Mouse (Mus musculus) forebrain, embryonic 13.5 days (tissue): ENCODE data around the gene Tril. TPM values are rescaled to one million over a fixed set of nuclear protein-coding genes. Genes with fewer than 3 reads are reported as not detected.

Experiments used
- ATAC-seq: fragments of 200-750 bp; cut with Nextera tagmentation; 2 replicates; pipeline ENCODE4 v1.8.0; 2017
- H3K27ac ChIP-seq: fragments of 300-500 bp; sonication (generic); 2 replicates; pipeline ENCODE4 v1.5.1; 2015; ENCODE audit warnings: inconsistent platforms, mild to moderate bottlenecking, moderate library complexity
- H3K27me3 ChIP-seq: fragments of 300-500 bp; sonication (generic); 2 replicates; pipeline ENCODE4 v1.6.1; 2015; ENCODE audit warnings: mild to moderate bottlenecking, inconsistent platforms
- H3K36me3 ChIP-seq: fragments of 300-500 bp; sonication (generic); 2 replicates; pipeline ENCODE4 v1.6.1; 2015; ENCODE audit warnings: mild to moderate bottlenecking, inconsistent platforms; ENCODE audit not compliant: poor library complexity, severe bottlenecking
- H3K4me1 ChIP-seq: fragments of 300-500 bp; sonication (generic); 2 replicates; pipeline ENCODE4 v1.6.1; 2015; ENCODE audit warnings: inconsistent platforms
- H3K4me2 ChIP-seq: fragments of 300-500 bp; sonication (generic); 2 replicates; pipeline ENCODE4 v1.6.1; 2015; ENCODE audit warnings: inconsistent platforms, mild to moderate bottlenecking, moderate library complexity
- H3K4me3 ChIP-seq: fragments of 300-500 bp; sonication (generic); 2 replicates; pipeline ENCODE4 v1.5.1; 2015; ENCODE audit warnings: mild to moderate bottlenecking, inconsistent platforms
- H3K9ac ChIP-seq: fragments of 300-500 bp; sonication (generic); 2 replicates; pipeline ENCODE4 v1.6.1; 2015; ENCODE audit warnings: mild to moderate bottlenecking, inconsistent platforms
- H3K9me3 ChIP-seq: fragments of 300-500 bp; sonication (generic); replicated peaks from 2 replicates; pipeline ENCODE4 v1.6.1; 2016; ENCODE audit warnings: inconsistent platforms
- WGBS: fragments of 180-500 bp; shearing (Covaris S2); methylation state at CpG from one replicate; pipeline ENCODE4 v1.1.7; 2015; 5-methylcytosine and 5-hydroxymethylcytosine counted together
- polyA plus RNA-seq: library from polyadenylated mRNA; unstranded; fragments of >200 nt; fragmentation: Nextera tagmentation; extraction: Ambion mirVana; gene quantifications from 2 replicates; pipeline ENCODE4 v1.2.1, GENCODE M21; 2015

Tril gene
- polyA plus RNA-seq, 1 experiment from 2014 or later: 5.6 TPM

DNA sequence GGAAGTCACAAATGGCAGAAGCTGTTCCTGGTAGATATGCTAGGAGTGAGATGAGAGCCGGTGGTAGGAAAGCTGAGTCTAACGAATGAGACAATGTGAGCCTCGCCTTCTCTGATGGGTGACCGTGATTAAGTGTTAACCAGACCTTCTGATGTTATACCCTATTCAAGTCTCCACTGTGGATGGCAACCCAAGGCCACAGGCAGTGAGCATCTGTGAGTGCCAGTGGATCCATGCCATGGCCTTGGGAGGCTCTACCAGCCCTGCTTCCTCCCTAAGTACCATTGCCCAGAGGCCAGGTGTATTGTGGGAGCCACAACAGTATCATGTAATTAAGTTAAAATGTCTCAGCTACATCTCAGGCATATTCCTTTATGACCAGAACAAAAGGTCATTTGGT, 17.1 kb downstream of the Tril start:
- no peaks in the 10 kb centered on the region for H3K36me3 ChIP-seq
- peaks cover 12% of the 10 kb centered on the region; the same call in 1 of the 2 replicates for H3K4me1 ChIP-seq
- no peaks in the 10 kb centered on the region for H3K27me3 ChIP-seq
- 96% methylated on average over 4 of the region's 4 CpGs for WGBS
- no peak overlapping the region for H3K4me3 ChIP-seq
- H3K4me2 ChIP-seq: no peak overlapping the region
- no peak overlapping the region for H3K27ac ChIP-seq
- H3K9ac ChIP-seq: no peak overlapping the region
- no peak for ATAC-seq
- H3K9me3 ChIP-seq: no peaks in the 10 kb centered on the region

DNA sequence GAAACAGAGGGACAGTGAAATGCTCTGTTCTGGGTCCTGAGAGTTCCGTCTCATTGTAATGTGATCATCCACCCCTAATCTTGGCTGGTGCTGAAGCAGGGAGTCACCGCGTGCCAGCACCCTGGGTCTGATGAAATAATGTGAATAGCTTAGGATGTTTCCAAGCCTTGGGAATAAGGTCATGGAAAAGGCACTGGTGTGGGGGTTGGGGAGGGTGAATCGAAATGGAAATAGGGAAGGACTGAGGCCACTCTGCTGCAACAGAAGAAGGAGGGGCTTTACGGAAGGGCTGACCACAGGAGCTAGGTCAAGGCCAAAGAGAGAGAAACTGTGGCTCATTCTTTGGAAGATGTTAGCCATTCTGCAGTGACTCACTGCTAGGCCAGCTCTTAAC, 18.7 kb downstream of the Tril start:
- no peaks in the 10 kb centered on the region for H3K36me3 ChIP-seq
- no peaks in the 10 kb centered on the region for H3K27me3 ChIP-seq
- WGBS: 78% methylated on average over 5 of the region's 5 CpGs
- H3K9me3 ChIP-seq: no peaks in the 10 kb centered on the region
- peaks cover 12% of the 10 kb centered on the region; the same call in 1 of the 2 replicates for H3K4me1 ChIP-seq
- H3K27ac ChIP-seq: no peak overlapping the region
- H3K4me2 ChIP-seq: no peak overlapping the region
- H3K9ac ChIP-seq: no peak overlapping the region
- no peak overlapping the region for H3K4me3 ChIP-seq
- ATAC-seq: no peak

DNA sequence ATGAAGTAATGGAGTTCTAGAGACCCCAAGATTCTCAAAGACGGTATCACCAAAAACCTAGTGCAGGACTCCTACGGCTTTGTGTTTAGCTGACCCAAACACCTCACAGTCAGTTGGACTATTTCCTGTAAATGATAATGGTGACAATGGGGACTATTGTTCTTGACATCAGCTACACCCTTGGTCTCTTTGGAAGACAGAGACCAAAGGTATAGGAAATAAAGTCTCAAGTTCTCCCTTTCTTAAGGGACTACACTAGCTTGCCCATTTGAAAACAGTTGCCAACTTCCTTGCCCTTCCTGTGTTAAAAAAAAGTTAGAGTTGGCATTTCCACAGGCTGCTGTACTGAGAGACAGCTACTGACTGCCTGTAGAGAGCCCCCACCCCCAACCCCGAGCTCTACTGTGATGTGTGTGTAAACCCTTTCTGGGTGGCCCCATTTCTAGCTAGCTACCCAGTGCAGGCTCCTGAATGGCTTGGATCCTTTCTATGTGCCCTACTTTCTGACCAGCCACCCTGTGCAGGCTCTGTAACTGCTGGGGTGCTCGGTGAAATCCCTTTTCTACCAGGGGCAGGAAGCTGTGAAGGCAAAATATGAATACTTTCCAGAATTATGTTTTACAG, 19.2 kb downstream of the Tril start:
- Histone ChIP-seq H3K27ac (no peak overlapping the region), H3K9me3 (no peaks in the 10 kb centered on the region), H3K4me1 (peaks cover 8% of the 10 kb centered on the region; the same call in 1 of the 2 replicates), H3K27me3 (no peaks in the 10 kb centered on the region), H3K36me3 (no peaks in the 10 kb centered on the region), H3K4me2 (no peak overlapping the region), H3K4me3 (no peak overlapping the region), H3K9ac (no peak overlapping the region)
- no peak for ATAC-seq
- 74% methylated on average over 4 of the region's 4 CpGs for WGBS

DNA sequence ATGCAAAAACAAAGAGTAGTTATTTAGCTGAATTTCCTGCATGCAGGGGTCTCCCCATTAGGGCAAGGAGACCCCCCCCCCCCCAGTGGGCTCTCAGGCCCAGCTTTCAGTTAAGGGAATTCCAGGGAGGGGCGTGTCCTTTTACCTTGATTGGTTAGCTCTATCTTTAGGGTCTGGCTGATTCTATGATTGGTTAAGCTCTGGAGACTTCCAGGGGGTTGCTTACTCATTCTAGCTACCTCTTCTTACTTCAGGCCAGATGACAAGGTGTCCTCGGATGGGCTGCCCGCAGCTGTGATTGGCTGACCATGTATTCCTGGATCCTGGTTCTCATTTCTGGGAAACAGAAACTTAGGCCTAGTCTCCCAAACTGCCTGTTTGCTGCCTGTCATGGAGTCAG, 21.8 kb downstream of the Tril start:
- WGBS: 77% methylated on average over 3 of the region's 3 CpGs
- H3K4me3 ChIP-seq: no peak overlapping the region
- no peaks in the 10 kb centered on the region for H3K9me3 ChIP-seq
- ATAC-seq: no peak
- no peak overlapping the region for H3K9ac ChIP-seq
- H3K4me1 ChIP-seq: 0 out of 2 replicates have a peak, but pooled peaks cover 5% of the 10 kb centered on the region
- H3K36me3 ChIP-seq: no peaks in the 10 kb centered on the region
- H3K27me3 ChIP-seq: no peaks in the 10 kb centered on the region; the same call in 1 of the 2 replicates
- no peak overlapping the region for H3K27ac ChIP-seq
- no peak overlapping the region for H3K4me2 ChIP-seq

DNA sequence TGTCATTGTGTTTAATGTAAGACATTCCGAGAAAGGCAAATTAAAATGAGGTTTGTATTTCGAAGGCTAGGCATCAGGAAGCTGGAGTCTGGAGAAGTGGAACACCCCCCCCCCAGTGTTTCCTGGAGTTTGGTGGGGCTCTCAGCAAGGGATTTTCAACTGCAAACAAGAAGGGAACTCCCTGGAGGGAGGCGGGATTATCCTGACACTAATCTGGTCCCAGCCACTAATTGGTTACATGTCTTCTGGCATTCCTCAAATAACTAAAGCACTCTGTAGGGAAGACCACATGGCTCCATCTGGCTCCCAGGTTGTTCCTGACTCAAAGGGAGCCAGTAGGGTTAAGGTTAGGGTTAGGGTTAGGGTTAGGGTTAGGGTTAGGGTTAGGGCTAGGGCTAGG, 23.8 kb downstream of the Tril start:
- no peaks in the 10 kb centered on the region; the same call in 1 of the 2 replicates for H3K27me3 ChIP-seq
- H3K4me3 ChIP-seq: no peak overlapping the region
- 53% methylated on average over 3 of the region's 3 CpGs for WGBS
- no peaks in the 10 kb centered on the region for H3K9me3 ChIP-seq
- no peak overlapping the region for H3K27ac ChIP-seq
- H3K4me2 ChIP-seq: no peak overlapping the region
- H3K36me3 ChIP-seq: no peaks in the 10 kb centered on the region
- 0 out of 2 replicates have a peak, but pooled peaks have one; percentile 4 for ATAC-seq
- H3K4me1 ChIP-seq: 0 out of 2 replicates have a peak, but pooled peaks cover 3% of the 10 kb centered on the region
- no peak overlapping the region for H3K9ac ChIP-seq

DNA sequence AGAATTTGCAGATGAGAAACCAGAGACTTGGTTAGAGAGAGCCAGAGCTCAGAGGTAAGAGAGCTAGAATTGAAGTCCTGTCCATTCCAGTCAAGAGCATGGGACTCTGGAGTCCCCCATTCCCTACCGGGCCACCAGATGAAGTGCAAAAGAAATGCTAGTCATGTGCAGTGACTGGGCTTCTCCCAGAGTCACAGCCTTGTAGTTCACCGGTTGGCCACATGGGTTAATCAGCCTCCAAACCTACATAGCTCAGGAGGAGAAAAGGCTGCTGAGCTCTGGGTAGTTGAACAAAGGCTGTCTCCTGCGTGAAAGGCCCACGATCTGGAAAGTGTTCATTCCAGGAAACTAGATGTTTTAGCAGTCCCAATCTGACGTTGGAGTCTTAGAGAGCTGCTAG, 24.8 kb downstream of the Tril start:
- ATAC-seq: no peak
- Histone ChIP-seq H3K9ac (no peak overlapping the region), H3K27ac (no peak overlapping the region), H3K4me3 (no peak overlapping the region), H3K9me3 (no peaks in the 10 kb centered on the region), H3K27me3 (no peaks in the 10 kb centered on the region; the same call in 1 of the 2 replicates), H3K36me3 (no peaks in the 10 kb centered on the region), H3K4me1 (no peaks in the 10 kb centered on the region), H3K4me2 (no peak overlapping the region)
- WGBS: 13% methylated on average over 5 of the region's 5 CpGs

DNA sequence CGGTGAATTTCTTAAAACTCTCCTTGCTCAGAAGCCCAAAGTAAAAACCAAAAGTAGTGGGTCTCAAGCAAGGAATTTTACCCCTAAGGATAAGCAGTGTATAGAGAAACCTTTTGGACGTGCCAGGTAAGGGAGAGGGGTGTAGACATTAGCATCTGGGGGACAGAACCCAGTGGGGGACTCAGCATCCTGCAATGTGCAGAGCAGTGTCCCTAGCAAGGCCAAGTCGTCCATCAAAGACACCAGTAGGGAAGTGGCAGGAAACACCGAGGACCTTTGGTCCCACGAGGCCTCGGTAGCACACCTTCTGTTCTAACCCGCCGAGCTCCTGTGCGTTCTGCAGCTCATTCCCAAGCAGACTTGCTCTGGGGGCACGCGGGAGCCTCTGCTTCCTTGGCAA, 25.6 kb downstream of the Tril start:
- no peak for ATAC-seq
- Histone ChIP-seq H3K9ac (no peak overlapping the region), H3K4me2 (peak overlapping the region; percentile 26), H3K4me3 (no peak overlapping the region), H3K9me3 (no peaks in the 10 kb centered on the region), H3K36me3 (no peaks in the 10 kb centered on the region), H3K4me1 (no peaks in the 10 kb centered on the region), H3K27ac (no peak overlapping the region), H3K27me3 (no peaks in the 10 kb centered on the region; the same call in 1 of the 2 replicates)
- WGBS: 51% methylated on average over 11 of the region's 11 CpGs

DNA sequence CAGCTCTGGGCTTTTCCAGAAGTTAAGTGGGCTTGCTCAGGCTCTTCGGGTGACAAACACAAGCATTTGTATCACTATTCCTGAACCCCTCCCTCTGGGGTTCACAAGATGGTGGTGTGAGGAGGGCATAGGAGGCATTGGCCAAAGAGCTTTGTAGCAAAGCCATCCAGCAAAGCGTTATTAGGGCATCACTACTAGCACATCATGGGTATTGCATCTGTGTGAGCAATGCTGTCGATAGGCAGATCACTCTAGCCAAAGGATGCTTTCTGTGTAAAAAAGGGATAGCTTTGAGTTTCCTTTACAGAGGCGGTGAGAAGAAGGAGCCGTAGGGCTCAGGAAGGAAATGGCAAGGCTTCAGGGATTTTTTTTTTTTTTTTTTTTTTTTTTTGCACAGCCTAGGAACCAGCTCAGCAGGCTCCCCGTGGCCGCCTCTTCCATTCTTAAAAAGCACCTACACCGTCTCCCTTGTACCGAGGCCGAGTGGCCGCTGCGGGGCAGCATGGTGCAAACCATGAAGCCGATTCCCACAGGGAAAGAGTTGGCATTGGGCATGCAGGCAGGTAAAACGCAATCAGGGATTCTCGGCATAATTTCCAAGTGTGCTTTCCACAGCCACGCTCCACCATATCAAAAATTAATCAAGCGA, 26.2 kb downstream of the Tril start:
- no peak overlapping the region for H3K27ac ChIP-seq
- ATAC-seq: peak; percentile 83
- H3K36me3 ChIP-seq: no peaks in the 10 kb centered on the region
- H3K4me3 ChIP-seq: no peak overlapping the region
- H3K4me2 ChIP-seq: peak overlapping the region; percentile 26
- no peaks in the 10 kb centered on the region for H3K4me1 ChIP-seq
- H3K9me3 ChIP-seq: no peaks in the 10 kb centered on the region
- H3K9ac ChIP-seq: no peak overlapping the region
- no peaks in the 10 kb centered on the region; the same call in 1 of the 2 replicates for H3K27me3 ChIP-seq
- 12% methylated on average over 17 of the region's 17 CpGs for WGBS

DNA sequence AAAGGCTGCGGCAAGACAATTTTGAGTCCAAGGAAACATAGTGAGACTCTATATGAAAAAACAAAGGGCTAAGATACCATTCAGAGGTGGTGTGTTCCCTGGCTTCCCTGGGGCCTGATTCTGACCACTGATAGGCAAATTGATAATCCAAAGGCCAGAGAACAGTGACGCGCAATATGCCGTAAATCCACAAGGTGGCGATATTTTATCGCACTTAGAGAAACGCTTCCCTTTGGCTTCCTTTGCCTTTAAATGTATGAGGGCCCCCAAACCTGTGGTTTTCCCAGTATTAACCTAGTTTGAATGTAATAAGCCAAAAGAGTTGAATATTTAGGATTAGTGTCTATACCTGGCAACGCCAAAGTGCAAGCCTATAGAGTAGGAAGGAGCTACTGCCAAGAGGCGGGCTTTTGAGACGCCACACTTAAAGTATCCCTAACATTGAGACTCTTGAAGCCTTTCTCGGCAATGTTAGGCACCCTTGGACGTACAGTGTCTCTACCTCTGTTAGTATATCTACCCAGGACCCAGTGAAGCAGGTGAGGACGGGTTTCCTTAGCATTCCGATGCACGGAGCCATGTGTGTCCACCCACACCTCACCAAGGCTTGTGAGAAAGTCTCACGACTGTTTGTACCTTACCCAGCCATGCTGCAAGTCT, 37.6 kb downstream of the Tril start:
- no peak for ATAC-seq
- H3K9me3 ChIP-seq: no peaks in the 10 kb centered on the region
- no peak overlapping the region for H3K9ac ChIP-seq
- peaks cover 3% of the 10 kb centered on the region; the same call in 1 of the 2 replicates for H3K4me1 ChIP-seq
- H3K4me3 ChIP-seq: no peak overlapping the region
- H3K27ac ChIP-seq: no peak overlapping the region
- H3K27me3 ChIP-seq: no peaks in the 10 kb centered on the region; the same call in 1 of the 2 replicates
- H3K4me2 ChIP-seq: no peak overlapping the region
- H3K36me3 ChIP-seq: no peaks in the 10 kb centered on the region
- 44% methylated on average over 16 of the region's 16 CpGs for WGBS

DNA sequence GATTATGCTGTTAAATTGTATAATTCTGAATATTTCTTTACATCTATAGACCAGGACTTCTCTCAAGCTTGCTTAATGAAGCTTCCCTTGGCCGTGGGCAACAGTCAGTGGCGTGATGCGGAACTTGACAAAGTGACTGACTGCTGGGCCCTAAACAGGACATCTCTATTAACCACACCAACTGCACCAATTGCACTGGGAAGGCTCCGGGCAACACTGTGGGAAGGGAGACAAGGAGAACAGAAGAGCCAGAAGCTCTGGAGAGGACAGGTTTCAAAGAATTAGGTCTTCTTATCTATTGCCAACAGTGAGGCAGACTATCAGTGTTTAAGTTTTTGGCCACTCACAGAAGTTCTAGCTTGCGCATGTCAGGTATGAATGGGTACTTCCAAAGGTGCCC, 38.4 kb downstream of the Tril start:
- no peak overlapping the region for H3K9ac ChIP-seq
- no peak for ATAC-seq
- H3K4me2 ChIP-seq: no peak overlapping the region
- H3K4me3 ChIP-seq: no peak overlapping the region
- no peaks in the 10 kb centered on the region for H3K36me3 ChIP-seq
- no peak overlapping the region for H3K27ac ChIP-seq
- H3K9me3 ChIP-seq: no peaks in the 10 kb centered on the region
- H3K4me1 ChIP-seq: peaks cover 3% of the 10 kb centered on the region; the same call in 1 of the 2 replicates
- no peaks in the 10 kb centered on the region; the same call in 1 of the 2 replicates for H3K27me3 ChIP-seq
- WGBS: 88% methylated on average over 5 of the region's 5 CpGs

DNA sequence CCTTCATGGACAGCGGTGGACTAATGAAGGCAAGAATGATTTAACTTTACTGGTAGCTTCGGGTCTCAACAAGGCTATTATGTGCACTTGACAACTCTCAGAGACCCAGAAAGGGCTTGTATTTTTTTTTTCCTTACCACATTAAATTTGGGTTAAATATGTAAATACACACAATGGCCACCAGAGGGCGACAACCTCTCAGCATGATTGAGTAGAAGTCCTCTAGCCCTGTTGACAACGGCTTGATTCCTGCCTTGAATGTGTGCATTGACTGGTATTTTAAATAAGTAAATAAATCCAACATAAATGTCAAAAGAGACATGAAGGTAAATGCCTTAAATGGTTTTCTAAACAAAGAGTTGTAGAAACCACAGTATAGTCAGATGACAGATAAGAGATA, 39.5 kb downstream of the Tril start:
- 12% methylated on average over 4 of the region's 4 CpGs for WGBS
- no peaks in the 10 kb centered on the region for H3K9me3 ChIP-seq
- no peak overlapping the region for H3K4me3 ChIP-seq
- peaks cover 3% of the 10 kb centered on the region; the same call in 1 of the 2 replicates for H3K4me1 ChIP-seq
- H3K27ac ChIP-seq: no peak overlapping the region
- no peaks in the 10 kb centered on the region for H3K36me3 ChIP-seq
- no peak overlapping the region for H3K4me2 ChIP-seq
- H3K9ac ChIP-seq: no peak overlapping the region
- no peak for ATAC-seq
- H3K27me3 ChIP-seq: no peaks in the 10 kb centered on the region; the same call in 1 of the 2 replicates

DNA sequence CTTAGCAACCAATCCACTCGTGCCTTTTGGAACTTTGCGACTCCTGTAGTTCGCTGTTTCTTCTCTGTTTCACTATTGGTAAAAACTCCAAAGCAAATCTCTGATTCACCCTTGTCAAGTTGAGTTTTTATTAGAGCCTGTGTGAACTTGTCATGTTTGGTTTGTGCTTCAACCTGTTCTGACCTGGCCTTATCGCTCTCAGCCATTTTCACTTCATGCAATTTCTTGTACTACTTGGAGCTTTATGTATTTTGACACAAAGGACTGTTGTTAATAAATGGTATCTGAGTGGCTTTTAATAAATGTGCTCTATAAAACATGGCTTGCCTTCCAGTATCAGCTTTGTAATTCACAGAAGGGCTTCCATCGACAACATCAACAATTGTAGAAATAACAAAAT, 40.6 kb downstream of the Tril start:
- 88% methylated on average over 5 of the region's 5 CpGs for WGBS

More for the DNA sequence above, 40.6 kb downstream of the Tril start:
- ATAC-seq: no peak
- Histone ChIP-seq H3K4me2 (no peak overlapping the region), H3K4me3 (no peak overlapping the region), H3K27me3 (no peaks in the 10 kb centered on the region; the same call in 1 of the 2 replicates), H3K9ac (no peak overlapping the region), H3K9me3 (no peaks in the 10 kb centered on the region), H3K4me1 (peaks cover 3% of the 10 kb centered on the region; the same call in 1 of the 2 replicates), H3K27ac (no peak overlapping the region), H3K36me3 (no peaks in the 10 kb centered on the region)
